Mouse (Mus musculus) frontal cortex, postnatal 25 days (tissue): Measurements from ENCODE around the gene Bckdha.
A peak's percentile ranks its signal among the peaks of the same experiment; 100 is the strongest.

Source experiments
- DNase-seq, 2 experiments: peaks; one replicate each; pipeline ENCODE4 v3.0.0; 2022; ENCODE audit warnings: low spot score in 2 of 2

The Bckdha gene

GRCm38 (mm10) chr7:25658657-25659472, at the start of gene Bckdha, which contains the start of gene Exosc5:
Gene Bckdha, minus strand, starts transcription at chr7:25658981.
Gene Exosc5, plus strand, starts transcription at chr7:25659164.
- peak; percentile 99 for DNase-seq

DNA sequence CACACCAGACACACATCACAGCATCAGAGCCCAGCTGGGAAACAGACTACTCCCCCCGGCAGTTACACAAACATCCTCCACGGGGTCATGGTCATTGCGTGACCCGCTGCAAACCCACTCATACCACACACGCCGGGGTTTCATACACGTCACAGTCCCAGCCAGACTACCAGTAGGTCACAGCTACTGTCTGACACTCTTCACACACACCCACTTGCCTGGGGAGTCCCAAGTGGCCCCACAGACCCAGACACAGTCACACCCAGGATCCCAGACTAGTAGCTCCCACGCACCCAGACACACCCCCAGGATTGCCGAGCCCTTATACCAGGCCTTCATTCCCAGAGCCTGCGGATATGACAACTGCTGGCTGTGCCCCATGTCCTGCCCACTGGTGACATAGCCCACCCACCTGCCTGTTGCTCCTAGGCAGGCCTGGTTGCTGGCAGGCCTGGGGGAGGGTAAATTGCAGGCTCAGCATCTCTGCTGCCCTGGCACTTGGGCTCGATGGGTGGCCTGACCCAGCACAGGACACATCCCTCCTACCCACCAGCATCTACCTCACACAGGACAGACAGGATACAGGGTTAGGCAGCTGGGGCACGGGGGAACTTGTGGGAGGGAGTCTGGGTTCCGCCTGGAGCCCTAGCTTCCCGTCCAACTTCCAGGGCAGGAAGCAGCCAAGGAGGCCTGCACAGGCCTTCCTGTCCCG, 49.0 kb upstream of the Bckdha start:
- no peak for DNase-seq

DNA sequence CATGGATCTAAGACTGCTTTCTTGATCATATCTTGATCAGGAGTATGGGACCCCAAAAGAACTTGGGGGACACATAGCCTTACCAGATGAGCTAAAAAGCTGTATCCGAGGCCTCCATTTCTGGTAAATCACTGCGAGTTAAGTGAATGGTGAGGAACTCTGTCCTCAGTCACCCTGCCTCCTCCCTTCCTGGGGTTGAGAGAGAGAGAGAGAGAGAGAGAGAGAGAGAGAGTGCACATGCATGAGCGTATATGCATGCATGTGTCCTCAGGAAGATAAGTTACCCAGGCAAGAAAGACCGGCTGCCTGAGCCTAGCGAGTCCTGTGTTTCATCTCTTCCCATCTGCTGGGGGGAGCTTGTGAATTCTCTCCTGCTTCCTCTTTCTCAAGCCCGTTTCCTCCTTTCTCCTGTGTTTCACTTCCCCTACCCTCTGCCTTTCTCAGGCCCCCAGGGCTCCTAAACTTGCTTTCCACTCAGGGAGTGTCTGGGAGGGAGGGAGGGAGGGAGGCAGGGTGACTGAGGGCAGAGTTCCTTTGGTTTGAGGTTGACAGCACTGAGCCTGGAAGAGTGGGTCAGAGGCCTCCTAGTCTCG, 47.9 kb upstream of the Bckdha start:
- DNase-seq, result no peak

GRCm38 (mm10) chr7:25705801-25706251, 47.0 kb upstream of the Bckdha start:
- no peak for DNase-seq

- no peak for DNase-seq
Observed at GRCm38 (mm10) chr7:25704716-25705364, 46.1 kb upstream of the Bckdha start.

DNA sequence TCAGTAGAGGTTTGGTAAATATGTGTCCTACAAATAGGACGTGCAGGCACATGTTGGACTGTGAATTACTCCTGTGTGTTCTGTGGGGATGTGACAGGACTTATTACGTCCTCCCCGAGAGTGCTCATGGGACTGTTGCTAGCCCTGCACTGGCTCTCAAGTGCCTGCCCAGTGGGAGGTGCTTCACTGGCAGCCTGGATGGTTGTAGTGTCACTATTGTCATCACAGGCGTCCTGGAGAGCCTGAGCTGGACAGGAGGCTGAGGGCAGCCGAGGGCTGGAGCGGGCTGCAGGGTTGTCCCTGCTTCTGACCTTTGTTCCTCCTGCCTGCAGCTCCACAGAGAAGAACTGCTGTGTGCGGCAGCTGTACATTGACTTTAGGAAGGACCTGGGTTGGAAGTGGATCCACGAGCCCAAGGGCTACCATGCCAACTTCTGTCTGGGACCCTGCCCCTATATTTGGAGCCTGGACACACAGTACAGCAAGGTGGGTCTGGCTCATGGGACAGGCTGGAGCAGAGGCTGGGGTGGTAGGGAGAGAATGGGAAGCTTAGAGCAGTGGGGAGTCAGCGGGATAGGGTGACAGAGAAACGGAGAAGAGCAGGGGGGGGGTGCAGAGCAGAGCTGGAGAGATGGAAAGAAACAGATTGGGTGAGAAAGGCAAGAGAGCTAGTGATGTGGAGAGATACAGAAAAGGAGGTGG, 45.2 kb upstream of the Bckdha start:
- no peak for DNase-seq

- no peak for DNase-seq
Observed at GRCm38 (mm10) chr7:25702350-25702749, 43.6 kb upstream of the Bckdha start.

DNA sequence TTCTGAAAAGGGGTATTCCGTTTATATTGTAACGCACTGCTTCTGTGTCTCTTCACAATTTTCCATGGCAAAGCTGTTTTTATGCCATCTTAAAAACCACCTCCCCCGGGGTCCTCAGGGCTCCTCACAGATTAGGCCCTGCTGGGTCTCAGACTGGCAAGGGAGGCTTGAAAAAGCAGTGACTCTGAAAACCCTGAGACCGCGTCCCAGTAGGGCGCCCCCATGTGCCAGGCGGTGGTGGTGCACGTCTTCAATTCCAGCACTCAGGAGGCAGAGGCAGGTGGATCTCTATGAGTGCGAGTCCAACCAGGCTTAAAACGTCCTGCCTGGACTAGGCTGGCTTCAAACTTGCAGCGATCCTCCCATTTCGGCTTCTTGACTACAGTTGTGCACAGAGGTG, 42.0 kb upstream of the Bckdha start:
- no peak for DNase-seq

GRCm38 (mm10) chr7:25699851-25700250, 41.1 kb upstream of the Bckdha start:
- no peak for DNase-seq

DNA sequence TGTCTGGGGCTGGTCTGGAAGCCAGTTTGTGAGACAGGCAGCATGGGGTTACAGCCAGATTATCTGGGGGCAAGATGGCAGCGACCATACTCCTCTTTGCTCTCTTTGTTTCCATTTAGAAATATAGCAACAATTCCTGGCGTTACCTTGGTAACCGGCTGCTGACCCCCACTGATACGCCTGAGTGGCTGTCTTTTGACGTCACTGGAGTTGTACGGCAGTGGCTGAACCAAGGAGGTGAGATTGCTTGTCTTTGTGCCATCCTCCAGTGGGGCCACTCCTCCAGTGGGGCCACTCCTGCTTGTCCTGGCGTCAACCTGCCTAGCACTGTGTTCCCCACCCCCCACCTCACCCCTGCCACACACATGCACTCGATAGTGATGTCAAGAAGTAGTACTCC, 35.3 kb upstream of the Bckdha start:
- DNase-seq, result no peak

DNA sequence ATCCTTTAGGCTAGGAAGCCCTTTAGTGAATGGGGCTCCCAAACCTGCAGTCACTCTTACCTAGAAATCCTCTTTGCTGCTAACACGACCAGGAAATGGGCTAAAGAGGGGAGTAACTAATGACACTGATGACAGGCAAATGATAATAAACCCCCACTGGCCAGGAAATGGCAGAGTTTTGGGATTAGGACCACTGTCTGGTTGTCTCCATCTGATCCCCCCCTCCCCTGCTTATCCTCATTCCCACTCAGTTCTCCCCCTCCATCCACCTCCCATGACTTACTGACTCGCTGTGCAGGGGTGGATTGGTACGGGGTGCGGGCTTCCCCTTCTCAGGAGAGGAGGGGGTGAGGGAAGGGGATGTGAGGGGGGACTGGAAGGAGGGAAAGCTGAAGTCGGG, 31.3 kb upstream of the Bckdha start:
- DNase-seq, result no peak

GRCm38 (mm10) chr7:25689603-25690021, 30.8 kb upstream of the Bckdha start:
- DNase-seq, result no peak

DNA sequence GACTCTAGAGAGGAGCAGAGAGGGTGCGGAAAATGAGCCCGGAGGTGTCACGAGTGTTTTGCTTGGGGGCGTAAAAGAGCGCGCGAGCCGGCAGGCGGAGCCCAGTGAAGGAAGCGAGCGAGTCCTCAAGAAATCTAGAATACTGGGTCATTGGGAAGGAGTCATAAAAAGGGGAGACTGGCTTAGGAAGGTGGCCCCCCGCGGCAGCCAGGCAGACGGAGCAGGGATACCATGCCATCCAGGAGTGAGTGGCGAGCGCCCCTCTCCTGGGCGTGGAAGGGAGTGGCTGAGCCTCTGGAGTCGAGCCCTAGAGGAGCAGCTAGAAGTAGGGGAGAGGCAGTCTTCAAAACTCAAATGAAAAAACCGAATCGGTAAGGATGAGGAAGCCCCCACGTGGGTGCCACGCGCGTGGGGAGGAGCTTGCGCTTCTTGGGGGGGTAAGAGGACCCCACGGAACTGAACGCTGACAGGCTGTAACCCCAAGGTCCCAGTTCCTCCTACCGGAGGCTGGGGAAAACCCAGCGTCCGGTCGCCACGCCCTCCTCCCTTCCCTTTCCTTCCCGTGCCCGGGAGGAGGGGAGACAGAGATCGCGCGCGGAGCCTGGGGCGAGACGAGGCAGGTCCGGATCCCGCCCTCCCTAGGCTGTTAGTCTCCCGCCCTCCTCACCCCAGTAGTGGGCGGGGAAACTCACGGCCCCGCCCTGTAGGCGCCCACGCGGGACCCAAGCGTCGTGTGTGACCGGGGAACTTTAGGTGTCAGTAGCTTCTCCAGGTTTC, 30.2 kb upstream of the Bckdha start:
- DNase-seq, result no peak

DNA sequence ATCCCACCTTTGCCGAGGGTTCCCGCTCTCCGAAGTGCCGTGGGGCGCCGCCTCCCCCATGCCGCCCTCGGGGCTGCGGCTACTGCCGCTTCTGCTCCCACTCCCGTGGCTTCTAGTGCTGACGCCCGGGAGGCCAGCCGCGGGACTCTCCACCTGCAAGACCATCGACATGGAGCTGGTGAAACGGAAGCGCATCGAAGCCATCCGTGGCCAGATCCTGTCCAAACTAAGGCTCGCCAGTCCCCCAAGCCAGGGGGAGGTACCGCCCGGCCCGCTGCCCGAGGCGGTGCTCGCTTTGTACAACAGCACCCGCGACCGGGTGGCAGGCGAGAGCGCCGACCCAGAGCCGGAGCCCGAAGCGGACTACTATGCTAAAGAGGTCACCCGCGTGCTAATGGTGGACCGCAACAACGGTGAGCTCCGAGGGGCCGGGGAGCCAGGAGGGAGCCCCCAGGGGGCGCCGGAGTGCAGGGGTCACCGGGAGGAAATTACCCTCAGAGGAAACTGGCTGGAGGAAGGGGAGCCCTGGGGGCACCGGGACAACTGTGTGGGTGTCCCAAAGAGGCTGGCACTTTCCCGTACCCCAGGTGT, 29.1 kb upstream of the Bckdha start:
- DNase-seq, result no peak

GRCm38 (mm10) chr7:25686680-25687531, 28.1 kb upstream of the Bckdha start, which contains the start of gene Tgfb1:
Gene Tgfb1, plus strand, starts transcription at chr7:25687002.
- no peak for DNase-seq

- DNase-seq, result no peak
Observed at GRCm38 (mm10) chr7:25685926-25686470, 27.2 kb upstream of the Bckdha start.

GRCm38 (mm10) chr7:25684659-25685058, 25.9 kb upstream of the Bckdha start:
- DNase-seq, result no peak

DNA sequence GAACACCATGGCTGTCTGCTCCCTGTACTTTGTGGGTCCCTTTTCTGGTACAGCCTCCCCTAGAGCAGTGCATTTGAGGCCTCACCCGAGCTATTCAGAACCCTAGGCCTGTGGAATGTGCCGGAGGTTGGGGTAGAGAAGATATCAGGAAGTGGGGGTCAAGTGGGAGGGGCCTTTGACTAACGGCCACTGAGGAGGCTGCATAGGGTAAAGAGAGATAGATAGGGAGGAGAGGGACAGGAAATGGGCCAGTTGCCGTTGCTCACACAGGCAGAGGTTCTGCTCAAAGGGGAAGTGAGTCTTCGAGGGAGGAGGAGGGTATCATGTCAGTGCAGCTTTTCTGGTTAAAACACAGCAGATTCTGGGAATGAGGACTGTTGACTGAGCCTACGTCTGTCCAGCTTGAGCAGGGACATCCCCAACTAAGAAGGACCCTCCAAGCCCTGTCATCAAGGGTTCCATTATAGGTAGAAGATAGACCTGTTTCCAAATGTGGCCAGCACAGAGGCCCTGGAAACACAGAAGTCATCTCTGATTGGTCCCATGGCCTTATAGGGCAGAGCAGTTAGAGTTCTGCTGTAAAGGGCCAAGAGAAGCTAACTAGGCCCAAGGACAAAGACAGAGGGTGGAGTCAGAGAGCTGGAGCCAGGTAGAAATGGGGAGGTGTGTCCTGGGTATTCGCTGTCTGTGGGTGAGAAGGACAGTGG, 24.8 kb upstream of the Bckdha start:
- DNase-seq, result no peak
